Mouse (Mus musculus): Measurements from ENCODE around the gene Kcns3.

GRCm38 (mm10) chr12:11198551-11198950 is 47.7 kb upstream of the Kcns3 start:
- TF ChIP-seq CTCF (IDR thresholded peaks at IDR 0.05; ENCODE audit: extremely low read depth, insufficient read length, insufficient replicate concordance, low read depth, low read length) (no peak), POLR2A (IDR thresholded peaks at IDR 0.05; ENCODE audit: low read depth, low read length) (no peak)

Measured in small intestine, adult 2 months (tissue).